In genomic region chr9:60364166-60364781, GRCm38 (mm10) we compare ENCODE assay signal across 16 mouse cellular contexts.
DNase-seq lines count a peak whose midpoint lies in the region; ATAC-seq and TF ChIP-seq lines count a peak whose summit lies in the region.
"Had no signal": no experiment of that assay in that cellular context is flagged by ENCODE, and none has a peak within 500 bp of the region (broad histone marks: within the 10 kb centered on the region; RNA-seq: fewer than 3 reads in every experiment).

No protein-coding gene starts in this region.

- no peak for TF ChIP-seq CTCF in kidney, adult 2 months (conservative IDR thresholded peaks at IDR 0.05; ENCODE audit: insufficient read depth, insufficient read length, low read depth, low read length)

- H3K27ac ChIP-seq in kidney, adult 2 months (ENCODE audit: insufficient read depth, low read depth, low read length) = no peak overlapping the region
- H3K27ac ChIP-seq in kidney, embryonic 14.5 days (ENCODE audit: low read depth, low read length) = no peak overlapping the region
- 0 out of 2 replicates have a peak overlapping the region, but pooled peaks have one; percentile 18 for H3K27ac ChIP-seq in stomach, embryonic 15.5 days
- H3K27ac ChIP-seq: liver, embryonic 13.5 days; neural tube, embryonic 12.5 days had no signal

- ATAC-seq in kidney, embryonic 14.5 days (ENCODE audit: low FRiP score, low TSS enrichment) = peak; percentile 28; the same call in 1 of the 2 replicates
- ATAC-seq in stomach, embryonic 15.5 days (ENCODE audit: insufficient read depth, low FRiP score, low read depth) = peak; percentile 77
- ATAC-seq: inflammation-experienced regulatory T-cells, adult 6 months had no signal

- no peaks in the 10 kb centered on the region for H3K9me3 ChIP-seq in kidney, embryonic 14.5 days (ENCODE audit: control insufficient read depth, low read length)
- H3K9me3 ChIP-seq in stomach, embryonic 15.5 days = no peaks in the 10 kb centered on the region
- H3K9me3 ChIP-seq: liver, embryonic 13.5 days; neural tube, embryonic 12.5 days had no signal

- WGBS in kidney, adult 2 months = 67% methylated on average over 14 of the region's 14 CpGs
- 34% methylated on average over 14 of the region's 14 CpGs for WGBS in kidney, embryonic 14.5 days
- 17% methylated on average over 14 of the region's 14 CpGs for WGBS in stomach, embryonic 15.5 days

- no peaks in the 10 kb centered on the region for H3K36me3 ChIP-seq in kidney, adult 2 months (ENCODE audit: control insufficient read depth, insufficient read depth, low read length)
- no peaks in the 10 kb centered on the region for H3K36me3 ChIP-seq in kidney, embryonic 14.5 days (ENCODE audit: control insufficient read depth, insufficient read depth, low read length)
- H3K36me3 ChIP-seq in stomach, embryonic 15.5 days = no peaks in the 10 kb centered on the region
- H3K36me3 ChIP-seq: liver, embryonic 13.5 days; neural tube, embryonic 12.5 days had no signal

- H3K4me2 ChIP-seq in kidney, embryonic 14.5 days (replicated peaks; ENCODE audit: low read depth, low read length) = no peak overlapping the region
- no peak overlapping the region for H3K4me2 ChIP-seq in stomach, embryonic 15.5 days
- H3K4me2 ChIP-seq: liver, embryonic 13.5 days; neural tube, embryonic 12.5 days had no signal

- peak; percentile 15 to 22 for DNase-seq in cerebellum, postnatal 14 days
- DNase-seq in cerebellum, adult 8-10 months = no peak
- DNase-seq in kidney, adult 2 months = peak; percentile 9
- DNase-seq in kidney, postnatal 10 days = no peak
- DNase-seq in c-Kit-positive CD71-positive TER-119-positive erythroid progenitor cells, embryonic 14.5 days (ENCODE audit: low spot score) = no peak
- no peak for DNase-seq in thymus, postnatal 25 days
- DNase-seq: adrenal gland, postnatal 36 days; cerebellum, adult 18-20 months; liver, embryonic 13.5 days; midbrain, embryonic 14.5 days; right cerebral cortex, adult 18-20 months; thymus, adult 2 months had no signal

- no peak for TF ChIP-seq POLR2A in kidney, adult 2 months (IDR thresholded peaks at IDR 0.05; ENCODE audit: low read depth, low read length)

- no peaks in the 10 kb centered on the region; the same call in 1 of the 2 replicates for H3K27me3 ChIP-seq in kidney, adult 2 months (replicated peaks; ENCODE audit: control insufficient read depth, insufficient read depth, low read length)
- H3K27me3 ChIP-seq in kidney, embryonic 14.5 days (ENCODE audit: control insufficient read depth, insufficient read depth, low read length) = no peaks in the 10 kb centered on the region
- no peaks in the 10 kb centered on the region for H3K27me3 ChIP-seq in stomach, embryonic 15.5 days (replicated peaks)
- H3K27me3 ChIP-seq: neural tube, embryonic 12.5 days had no signal

- H3K9ac ChIP-seq in kidney, embryonic 14.5 days (ENCODE audit: low read depth, low read length) = no peak overlapping the region
- no peak overlapping the region for H3K9ac ChIP-seq in stomach, embryonic 15.5 days
- H3K9ac ChIP-seq: liver, embryonic 13.5 days; neural tube, embryonic 12.5 days had no signal

- H3K4me1 ChIP-seq in kidney, adult 2 months (ENCODE audit: control insufficient read depth, insufficient read depth, low read length) = no peaks in the 10 kb centered on the region
- H3K4me1 ChIP-seq in kidney, embryonic 14.5 days (ENCODE audit: control insufficient read depth, insufficient read depth, low read length) = peaks cover 10% of the 10 kb centered on the region
- H3K4me1 ChIP-seq in stomach, embryonic 15.5 days = peaks cover 26% of the 10 kb centered on the region
- H3K4me1 ChIP-seq: neural tube, embryonic 12.5 days had no signal

- H3K4me3 ChIP-seq in kidney, adult 2 months (ENCODE audit: insufficient read depth, low read depth, low read length) = no peak overlapping the region
- no peak overlapping the region for H3K4me3 ChIP-seq in kidney, embryonic 14.5 days (ENCODE audit: low read length)
- H3K4me3 ChIP-seq in stomach, embryonic 15.5 days (replicated peaks) = no peak overlapping the region
- H3K4me3 ChIP-seq: liver, embryonic 13.5 days; neural tube, embryonic 12.5 days had no signal

Comparison
In these comparisons a context has a peak if more than half of its experiments do, and no peak if none do; other contexts are left out.
1. DNase-seq: peak in cerebellum, postnatal 14 days (2 of 2) and kidney, adult 2 months (single experiment); none in cerebellum, adult 8-10 months (single experiment), kidney, postnatal 10 days (single experiment), c-Kit-positive CD71-positive TER-119-positive erythroid progenitor cells, embryonic 14.5 days (single experiment) and thymus, postnatal 25 days (single experiment).